Mouse (Mus musculus) megakaryocyte progenitor cell, adult 5-6 weeks (primary cell): ENCODE data around the gene Dus1l. TPM values are rescaled to one million over a fixed set of nuclear protein-coding genes. Genes with fewer than 3 reads are reported as not detected.
"Not testable (repeated sequence)": the region's sequence is repeated elsewhere in the genome, so short reads cannot be mapped to it uniquely, and the experiment has no call there.

ENCODE experiments used
- ATAC-seq: replicated peaks from 2 replicates; pipeline ENCODE4 v1.8.0; 2016; ENCODE audit warnings: mild to moderate bottlenecking, moderate TSS enrichment, inconsistent platforms; ENCODE audit not compliant: poor library complexity
- total RNA-seq, 2 experiments: library from RNA; stranded (forward) in 1 of 2; stranded (reverse) in 1 of 2; fragments of 157-497, 149-512 nt in 1 of 2; fragments of 200-1000 nt in 1 of 2; gene quantifications; 2 replicates each; pipeline versions ENCODE4 v1.2.3 to v1.2.4; 2015 to 2017

Gene Dus1l
- total RNA-seq, 2 experiments from 2014 or later = 60.4 to 77.7 TPM

DNA sequence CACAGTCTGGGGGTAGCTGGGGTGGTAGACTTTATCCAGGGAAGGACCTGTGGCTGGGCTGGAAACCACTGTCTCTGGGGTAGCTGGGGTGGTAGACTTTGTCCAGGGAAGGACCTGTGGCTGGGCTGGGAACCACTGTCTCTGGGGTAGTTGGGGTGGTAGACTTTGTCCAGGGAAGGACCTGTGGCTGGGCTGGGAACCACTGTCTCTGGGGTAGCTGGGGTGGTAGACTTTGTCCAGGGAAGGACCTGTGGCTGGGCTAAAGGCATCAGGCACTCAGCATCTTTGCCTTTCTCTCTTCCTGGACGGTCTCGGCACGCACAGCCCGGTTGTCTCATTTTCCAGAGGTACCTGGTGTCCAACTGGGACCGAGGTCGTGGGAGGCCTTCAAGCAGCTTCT is 14.8 kb downstream of the Dus1l start:
- ATAC-seq = not testable (repeated sequence)

DNA sequence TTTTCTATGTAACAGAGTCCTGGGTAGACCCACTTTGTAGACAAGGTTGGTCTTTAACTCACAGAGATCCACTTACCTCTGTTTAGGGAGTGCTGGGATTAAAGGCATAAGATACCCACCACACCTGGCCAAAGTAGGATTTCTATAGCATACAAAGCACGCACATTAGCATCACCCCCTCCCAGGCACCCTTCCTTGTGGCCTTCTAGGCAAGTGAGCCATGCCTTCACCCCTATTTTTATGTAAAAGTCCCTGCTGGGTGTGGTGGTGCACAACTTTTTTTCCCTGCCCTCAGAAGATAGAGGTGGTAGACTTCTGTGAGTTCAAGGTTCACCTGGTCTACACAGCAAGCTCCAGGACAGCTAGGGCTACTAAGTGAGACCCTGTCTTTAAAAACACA is 16.3 kb downstream of the Dus1l start:
- ATAC-seq = no peak

DNA sequence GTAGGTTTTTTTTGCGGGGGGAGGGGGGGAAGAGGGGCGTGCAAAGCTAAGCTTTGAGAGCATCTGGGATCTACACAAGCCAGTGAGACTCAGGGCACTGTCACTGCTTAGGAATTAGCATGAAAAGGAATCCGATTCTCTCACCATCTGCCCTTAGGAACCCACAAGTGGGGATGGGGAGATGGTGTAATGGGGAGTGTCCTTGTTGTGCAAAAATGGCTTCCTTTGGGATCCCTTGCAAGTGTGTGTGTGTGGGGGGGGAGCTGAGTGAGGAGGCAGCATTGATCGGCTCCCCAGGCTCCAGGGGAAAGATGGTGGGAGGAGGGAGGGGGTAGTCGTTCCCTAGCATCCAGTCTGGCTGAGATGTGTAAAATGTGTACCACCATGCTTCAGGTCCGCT is 19.1 kb downstream of the Dus1l start:
- ATAC-seq = no peak

DNA sequence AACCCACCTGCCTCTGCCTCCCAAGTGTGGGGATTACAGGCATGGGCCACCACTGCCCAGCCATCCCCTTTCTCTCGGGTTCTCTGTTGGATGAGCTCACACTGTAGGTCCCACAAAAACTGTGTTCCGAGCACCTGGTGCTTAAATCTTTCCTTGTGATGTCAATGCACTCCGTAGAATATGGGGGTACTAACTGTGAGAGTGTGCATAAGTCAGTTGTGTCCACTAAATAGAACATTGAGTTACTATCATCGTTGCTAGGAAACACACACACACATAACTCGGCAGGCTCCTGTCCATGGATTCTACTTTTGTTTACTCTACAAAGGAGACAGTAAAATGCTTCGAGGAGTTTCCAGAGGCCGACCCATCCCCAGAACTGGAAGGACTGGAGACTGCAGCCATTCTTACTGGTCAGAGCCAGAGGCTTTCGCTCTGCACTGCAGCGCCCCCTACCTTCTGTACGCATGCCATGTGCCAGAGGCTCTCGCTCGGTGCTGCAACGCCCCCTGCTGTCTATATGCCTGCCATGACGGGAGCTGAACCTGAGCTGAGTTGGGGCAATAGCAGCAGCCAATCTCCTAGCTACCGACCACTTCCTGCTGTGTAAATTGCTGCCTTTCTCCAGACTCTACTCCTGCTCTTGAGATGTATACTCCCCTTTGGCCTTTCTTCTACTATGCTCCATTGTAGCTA is 20.3 kb downstream of the Dus1l start:
- peak; percentile 100 for ATAC-seq

DNA sequence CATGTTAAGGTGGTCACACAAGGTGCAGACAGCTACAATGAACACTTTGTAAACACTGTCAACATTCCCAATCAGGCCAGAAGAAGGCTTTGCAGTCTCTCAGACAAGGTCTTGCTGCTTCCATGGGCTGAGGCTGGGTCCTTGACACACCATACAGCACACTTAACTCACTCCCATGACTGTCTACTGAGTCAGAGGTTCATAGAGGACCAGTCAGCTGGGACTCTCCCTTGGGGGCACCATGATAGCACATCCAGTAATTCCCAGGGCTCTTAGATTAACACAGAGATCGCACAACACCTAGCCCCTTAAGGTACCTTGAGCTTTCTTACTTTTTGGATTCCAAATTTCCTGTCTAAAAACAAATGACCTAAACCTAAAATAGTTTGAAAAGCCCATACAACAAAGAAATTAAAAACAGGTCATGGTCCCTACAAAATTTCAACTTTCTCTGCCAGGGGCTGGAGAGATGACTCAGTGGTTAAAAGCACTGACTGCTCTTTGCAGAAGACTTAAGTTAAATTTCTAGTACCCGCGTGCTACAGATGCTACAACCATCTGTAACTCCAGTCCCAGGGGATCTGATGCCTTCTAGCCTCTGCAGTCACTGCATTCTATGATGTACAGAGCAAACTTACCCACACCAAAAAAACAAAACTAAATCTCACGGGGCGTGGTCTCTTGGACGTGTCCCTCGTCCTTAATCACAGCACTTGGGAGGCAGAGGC is 22.6 kb downstream of the Dus1l start:
- ATAC-seq = no peak

DNA sequence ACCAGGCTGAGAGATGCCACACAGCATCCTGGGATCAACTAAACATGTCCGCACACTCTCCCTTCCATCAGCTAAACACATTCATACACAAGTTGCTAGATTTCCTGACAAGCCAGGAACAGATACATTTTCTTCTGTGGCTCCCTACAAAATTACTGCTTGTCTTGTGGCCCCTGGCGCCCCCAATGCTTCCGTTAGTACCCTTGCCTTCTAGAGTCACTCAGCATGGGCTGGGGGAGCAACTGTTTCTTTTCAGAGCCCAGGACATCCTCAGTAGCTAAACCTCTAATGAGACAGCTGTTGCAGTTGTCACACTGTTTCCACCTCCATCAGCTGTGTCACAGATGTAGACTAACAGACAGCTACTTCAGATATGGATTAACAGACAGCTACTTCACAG is 23.5 kb downstream of the Dus1l start:
- no peak for ATAC-seq

DNA sequence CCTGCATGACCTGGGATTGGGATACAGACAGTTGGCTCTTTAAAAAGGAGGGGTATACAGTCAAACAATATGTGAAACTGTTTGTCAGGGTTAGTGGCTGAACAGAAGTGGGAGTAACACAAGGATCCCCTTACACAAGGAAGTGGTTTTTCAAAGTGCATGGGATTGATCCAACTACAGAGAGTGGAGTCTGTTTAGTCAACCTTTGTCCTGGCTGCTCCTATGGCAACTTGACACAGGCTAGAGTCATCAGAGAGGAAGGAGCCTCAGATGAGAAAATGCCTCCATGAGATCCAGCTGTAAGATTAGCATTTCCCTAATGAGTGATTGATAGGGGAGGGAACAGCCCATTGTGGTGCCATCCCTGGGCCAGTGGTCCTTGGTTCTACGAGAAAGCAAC is 28.0 kb downstream of the Dus1l start:
- ATAC-seq = no peak

DNA sequence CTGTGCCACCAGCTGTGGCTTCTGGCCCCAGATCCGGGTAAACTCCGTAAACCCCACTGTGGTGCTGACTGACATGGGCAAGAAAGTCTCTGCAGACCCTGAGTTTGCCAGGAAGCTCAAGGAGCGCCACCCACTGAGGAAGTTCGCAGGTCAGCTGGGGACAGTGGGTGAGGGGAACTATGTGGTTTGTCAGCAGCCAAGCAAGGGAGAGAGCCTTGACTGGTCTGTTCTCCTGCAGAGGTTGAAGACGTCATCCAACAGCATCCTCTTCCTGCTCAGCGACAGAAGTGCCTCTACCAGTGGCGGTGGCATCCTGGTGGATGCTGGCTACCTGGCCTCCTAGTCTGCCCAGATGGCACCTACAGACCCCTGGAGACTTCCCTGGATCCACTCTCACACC is 29.2 kb downstream of the Dus1l start:
- peak; percentile 85 for ATAC-seq

DNA sequence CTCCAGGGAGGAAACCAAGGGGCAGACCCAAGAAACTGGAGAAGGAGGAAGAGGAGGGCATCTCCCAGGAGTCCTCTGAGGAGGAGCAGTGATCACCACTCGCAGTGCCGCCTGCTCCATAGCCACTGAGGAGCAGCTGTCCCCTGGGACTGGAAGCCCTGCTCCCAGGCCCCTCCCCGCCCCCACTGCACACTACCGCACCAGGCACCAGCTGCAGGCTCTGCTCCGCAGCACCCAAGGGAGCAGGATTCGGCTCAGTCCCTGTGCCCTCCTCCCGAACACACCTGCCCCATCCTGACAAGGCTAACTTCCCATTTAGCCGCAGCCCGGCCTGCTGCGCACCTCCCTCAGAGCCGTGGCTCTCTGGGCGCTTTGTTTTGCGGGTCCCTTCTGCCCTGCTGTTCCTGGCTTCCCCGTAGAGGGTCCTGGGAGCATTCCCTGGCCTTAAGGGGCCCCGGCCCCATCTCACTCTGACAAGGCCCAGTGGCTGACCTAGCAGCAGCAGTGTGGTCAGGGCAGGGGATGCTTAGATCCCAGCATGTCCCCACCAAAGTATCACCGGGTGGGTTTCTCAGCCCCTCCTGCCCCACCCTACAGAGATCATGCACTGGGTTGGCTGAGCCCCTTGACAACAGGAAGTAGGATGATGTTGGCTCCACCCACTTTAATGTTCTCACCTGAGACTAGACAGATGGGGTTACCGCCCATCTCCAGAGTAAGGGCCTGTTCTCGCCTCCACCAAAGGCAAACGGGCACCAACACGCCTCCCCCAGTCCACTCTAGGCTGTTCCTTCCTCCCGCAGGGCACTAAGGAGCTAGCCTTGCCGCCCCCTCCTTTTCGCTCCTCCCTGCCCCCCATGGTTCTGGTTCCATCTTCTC is 32.8 kb downstream of the Dus1l start:
- ATAC-seq = peak; percentile 9; the same call in 1 of the 2 replicates

DNA sequence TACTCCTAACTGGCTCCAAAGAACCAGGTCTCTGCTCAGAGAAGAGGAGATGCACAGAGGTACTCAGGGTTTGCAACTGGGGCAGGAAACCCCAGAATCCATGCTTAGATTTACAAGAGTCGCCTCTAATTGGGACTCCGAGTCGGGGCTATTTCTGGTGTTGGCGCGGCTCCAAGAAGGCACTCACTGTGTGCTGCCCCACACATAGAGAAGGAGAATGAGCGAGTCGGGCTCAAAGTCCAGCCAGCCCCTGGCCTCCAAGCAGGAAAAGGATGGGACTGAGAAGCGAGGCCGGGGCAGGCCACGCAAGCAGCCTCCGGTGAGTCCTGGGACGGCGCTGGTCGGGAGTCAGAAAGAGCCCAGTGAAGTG is 33.5 kb downstream of the Dus1l start, which contains the start of gene Hmga1b:
TSS of gene Hmga1b (plus strand) at position 123 of the 370 bp plus-strand sequence.
- ATAC-seq = not testable (repeated sequence)

DNA sequence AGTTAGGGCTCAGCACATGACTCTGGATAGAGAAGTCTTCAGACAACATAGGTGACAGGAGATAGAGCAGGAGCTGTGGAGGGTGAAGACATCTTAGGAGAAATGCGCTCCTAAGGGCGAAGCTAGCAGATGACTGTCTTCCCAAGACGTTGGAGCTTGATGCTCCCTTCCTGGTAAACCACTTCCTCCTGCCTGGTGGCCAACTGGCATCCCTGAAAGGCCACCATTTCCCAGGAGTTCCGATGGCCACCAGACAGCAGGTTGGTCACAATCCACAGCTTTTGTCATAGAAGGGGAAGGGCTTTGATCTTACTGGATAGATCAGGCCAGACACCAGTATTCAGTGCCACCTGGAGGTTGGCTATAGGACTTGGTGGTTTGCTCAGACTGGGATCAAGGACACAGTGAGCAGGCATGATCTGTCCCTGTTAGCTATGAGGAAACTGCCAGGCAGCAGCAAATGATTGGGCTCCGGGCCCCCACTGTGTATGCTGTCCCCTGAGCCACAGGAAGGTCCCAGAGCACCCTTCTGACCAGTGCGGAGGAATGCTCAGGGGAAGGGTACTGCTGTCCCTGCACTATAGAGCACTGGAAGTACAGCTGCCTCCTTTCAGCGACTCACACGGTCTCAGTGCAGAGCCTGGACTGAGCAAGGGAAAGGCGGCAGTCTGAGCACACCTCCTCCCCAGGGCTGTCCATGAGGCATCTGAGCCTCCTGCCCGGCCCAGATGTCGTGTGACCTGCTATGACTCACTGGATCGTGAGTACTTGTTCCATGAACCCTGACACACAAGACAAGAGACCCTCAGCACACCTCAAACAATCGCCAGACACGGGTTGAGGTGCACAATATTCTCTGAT is 34.2 kb downstream of the Dus1l start:
- no peak for ATAC-seq

DNA sequence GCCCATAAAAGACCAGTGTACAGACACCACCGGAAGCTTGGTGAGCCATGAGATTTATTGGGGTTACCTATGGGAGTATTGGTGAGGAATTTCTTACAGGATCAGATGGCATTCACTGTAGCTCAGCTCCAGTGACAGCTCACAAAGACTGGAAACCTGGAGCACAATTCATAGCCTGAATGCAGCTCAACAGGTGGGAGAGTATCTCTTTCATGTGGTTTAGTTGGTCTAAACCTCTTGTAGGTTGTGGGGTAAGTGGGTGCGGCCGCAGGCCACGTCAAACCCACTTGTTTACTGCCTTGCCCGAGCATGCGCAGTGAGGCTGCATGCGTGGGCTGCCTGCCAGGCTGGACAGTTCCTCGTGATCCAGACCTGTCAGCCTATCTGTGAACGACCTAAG is 36.0 kb downstream of the Dus1l start:
- no peak for ATAC-seq

DNA sequence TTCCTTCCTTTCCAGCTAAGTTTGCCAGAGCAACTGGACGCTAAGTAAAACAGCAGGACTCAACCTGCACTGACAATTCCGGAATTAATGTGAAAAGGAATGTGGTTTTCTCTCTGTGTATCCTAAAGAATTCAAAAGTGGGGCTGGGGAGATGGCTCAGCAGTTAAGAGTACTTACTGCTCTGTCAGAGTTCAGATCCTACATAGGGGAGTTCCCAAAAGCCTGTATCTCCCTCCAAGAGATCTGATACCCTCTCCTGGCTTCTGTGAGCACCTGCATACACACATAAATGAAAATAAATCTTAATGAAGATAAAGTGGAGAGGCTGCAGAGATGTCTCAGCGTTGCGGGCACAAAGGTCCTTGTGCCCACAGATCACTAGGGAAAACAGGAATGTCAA is 44.6 kb downstream of the Dus1l start:
- no peak for ATAC-seq

DNA sequence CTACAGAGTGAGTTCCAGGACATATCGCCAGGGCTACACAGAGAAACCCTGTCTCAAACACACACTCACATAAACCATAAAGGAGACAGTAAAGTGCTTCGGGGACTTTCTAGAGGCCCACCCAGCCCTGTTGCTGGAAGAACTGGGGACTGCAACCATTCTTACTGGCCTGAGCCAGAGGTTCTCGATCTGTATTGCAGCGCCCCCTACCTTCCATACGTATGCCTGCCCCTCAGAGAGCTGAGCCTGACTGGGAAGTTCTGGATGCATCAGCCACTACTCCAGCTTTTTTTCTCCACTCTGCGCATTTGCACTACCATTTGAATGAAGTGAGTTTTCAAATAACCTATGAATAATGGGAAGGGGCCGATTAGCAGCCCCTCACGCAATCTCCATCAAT is 46.8 kb downstream of the Dus1l start:
- peak; percentile 95 for ATAC-seq

DNA sequence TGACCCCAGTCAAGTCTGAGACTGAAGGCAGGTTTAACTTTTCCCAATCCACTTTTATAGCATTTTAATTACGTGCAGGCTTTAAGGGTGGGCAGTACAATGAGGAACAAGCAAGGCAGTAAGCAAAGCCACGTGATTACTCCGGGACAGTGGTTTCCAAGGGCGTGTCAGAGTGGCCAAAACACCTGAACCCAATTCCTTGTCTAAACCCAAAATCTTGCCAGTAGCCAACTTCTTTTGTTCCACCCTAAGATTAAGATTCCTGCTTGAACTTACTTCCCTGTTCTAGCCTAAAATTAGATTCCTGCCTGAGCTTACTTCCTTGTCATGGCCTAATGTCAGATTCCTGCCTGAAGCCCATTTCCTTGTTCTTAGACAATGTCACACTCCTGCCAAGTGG is 48.2 kb downstream of the Dus1l start:
- 0 out of 2 replicates have a peak, but pooled peaks have one; percentile 26 for ATAC-seq

DNA sequence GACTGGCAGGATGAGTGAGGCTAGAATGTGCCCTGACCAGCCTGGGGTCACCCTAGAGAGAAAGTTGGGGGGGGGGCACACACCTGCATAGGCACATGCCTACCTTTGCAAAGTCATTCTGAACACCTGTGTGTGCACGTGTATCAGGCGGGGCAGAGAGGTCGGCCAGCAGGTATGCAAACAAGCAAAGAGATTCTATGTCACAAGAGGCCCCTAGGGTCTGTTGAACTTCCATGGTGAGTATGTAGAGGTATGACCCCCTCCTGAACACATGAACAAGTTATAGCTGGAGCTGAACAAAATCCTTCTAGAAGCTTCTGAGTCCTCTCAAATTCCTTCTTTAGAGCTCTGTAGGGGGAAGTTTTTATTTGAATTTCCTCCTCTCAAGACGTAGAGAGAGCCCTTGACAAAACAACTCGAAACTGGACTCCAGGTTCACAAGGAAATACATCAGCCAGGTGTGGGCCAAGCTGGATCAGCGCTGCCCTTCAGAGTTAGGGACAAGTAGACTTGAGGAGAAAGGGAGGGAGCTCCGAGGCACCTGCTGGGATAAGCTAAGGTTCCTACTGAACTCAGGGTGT is 52.0 kb downstream of the Dus1l start:
- no peak for ATAC-seq

DNA sequence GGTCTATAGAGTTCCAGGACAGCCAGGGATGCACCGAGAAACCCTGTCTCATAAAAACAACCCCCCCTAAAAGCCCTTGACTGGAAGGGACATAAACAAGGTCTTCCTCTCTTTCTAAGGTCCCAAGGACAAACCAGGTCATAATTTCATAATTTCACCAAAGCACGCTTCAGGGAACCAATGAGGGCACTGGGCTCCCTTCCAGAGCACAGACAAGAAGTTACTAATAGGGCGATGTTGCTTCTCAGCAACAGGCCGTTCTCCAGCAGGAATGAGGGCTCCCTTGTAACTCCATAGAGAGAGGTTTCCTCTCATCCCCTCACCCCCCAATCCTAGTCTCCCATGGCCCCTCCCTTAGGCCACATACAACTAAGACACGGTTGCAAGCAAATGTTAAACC is 55.2 kb downstream of the Dus1l start:
- no peak for ATAC-seq
